Mouse (Mus musculus): ENCODE results near the gene Armc7.

DNA sequence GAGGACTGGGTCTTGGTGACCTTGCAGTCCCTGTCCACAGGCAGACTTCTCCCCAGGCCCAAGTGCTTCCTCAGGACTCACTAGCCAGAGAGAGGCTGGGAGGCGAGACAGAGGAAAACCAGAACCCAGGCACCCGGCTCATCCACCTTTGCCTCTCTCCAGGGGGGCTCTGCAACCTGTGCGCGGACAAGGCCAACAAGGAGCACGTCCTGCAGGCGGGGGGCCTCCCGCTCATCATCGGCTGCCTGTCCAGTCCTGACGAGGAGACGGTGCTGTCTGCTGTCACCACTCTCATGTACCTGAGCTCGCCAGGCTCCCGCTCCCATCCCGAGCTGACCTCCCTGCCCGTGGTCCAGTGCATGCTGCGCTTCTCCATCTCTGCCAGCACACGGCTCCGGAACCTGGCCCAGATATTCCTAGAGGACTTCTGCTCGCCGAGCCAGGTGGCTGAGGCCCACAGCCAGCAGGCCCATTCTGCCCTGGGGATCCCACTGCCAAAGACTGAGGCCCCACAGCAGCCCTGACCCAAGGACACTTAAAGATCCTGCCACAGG lies 13.2 kb downstream of the Armc7 start:
- TF ChIP-seq POLR2A (IDR thresholded peaks at IDR 0.05; ENCODE audit: borderline replicate concordance, insufficient read depth, low read length) (no peak), CTCF (IDR thresholded peaks at IDR 0.05; ENCODE audit: borderline replicate concordance, insufficient read depth, low read depth, low read length) (no peak)

Data from cerebellum, adult 2 months (tissue).